Mouse (Mus musculus) ES-E14 (cell line): ENCODE measurements around the gene Vps53.

Experiments used
- MAFK ChIP-seq: IDR thresholded peaks from 2 replicates; pipeline ENCODE4 v1.6.1; 2014; ENCODE audit warnings: mild to moderate bottlenecking, low read depth, low read length, inconsistent platforms; ENCODE audit not compliant: insufficient read depth
- ZC3H11A ChIP-seq: IDR thresholded peaks from 2 replicates; pipeline ENCODE4 v1.6.1; 2012; ENCODE audit warnings: low read depth, mild to moderate bottlenecking, inconsistent platforms, low read length, borderline replicate concordance
- ZNF384 ChIP-seq: IDR thresholded peaks from 2 replicates; pipeline ENCODE4 v1.6.1; 2012; ENCODE audit warnings: low read depth, low read length, inconsistent platforms

DNA sequence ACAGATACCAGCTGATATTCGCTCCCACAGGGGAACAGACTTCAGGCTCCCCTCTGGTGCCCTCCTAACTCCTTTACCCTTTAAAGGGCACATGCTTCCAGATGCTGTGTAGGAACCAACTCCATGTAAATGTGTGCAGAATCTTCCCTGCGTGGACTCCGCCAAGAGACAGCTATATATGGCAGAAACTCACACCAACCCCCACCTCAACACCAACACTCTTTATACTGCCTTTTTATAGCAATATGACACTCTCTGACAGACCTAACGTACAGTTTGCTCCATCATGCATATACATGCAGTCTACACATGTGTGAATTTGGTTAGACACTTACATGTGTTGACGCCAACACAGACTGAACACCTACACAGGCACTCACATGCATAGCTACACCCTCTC lies 178.7 kb downstream of the Vps53 start:
- TF ChIP-seq ZC3H11A (no peak), ZNF384 (no peak), MAFK (no peak)
